Mouse (Mus musculus) hindbrain, embryonic 16.5 days (tissue): ENCODE measurements around the gene Gm26741. TPM values are rescaled to one million over a fixed set of nuclear protein-coding genes. Genes with fewer than 3 reads are reported as not detected.
"Not testable (repeated sequence)": the region's sequence is repeated elsewhere in the genome, so short reads cannot be mapped to it uniquely, and the experiment has no call there.

Source experiments
- ATAC-seq: fragments of 200-750 bp; cut with Nextera tagmentation; 2 replicates; pipeline ENCODE4 v1.8.0; 2017; ENCODE audit warnings: moderate TSS enrichment, moderate library complexity
- H3K27ac ChIP-seq: fragments of 300-500 bp; sonication (generic); 2 replicates; pipeline ENCODE4 v1.5.1; 2014; ENCODE audit warnings: low read depth, mild to moderate bottlenecking, control low read depth, low read length, moderate library complexity
- H3K27me3 ChIP-seq: fragments of 300-500 bp; sonication (generic); replicated peaks from 2 replicates; pipeline ENCODE4 v1.6.1; 2014; ENCODE audit warnings: low read length; ENCODE audit not compliant: control insufficient read depth, insufficient read depth
- H3K36me3 ChIP-seq: fragments of 300-500 bp; sonication (generic); 2 replicates; pipeline ENCODE4 v1.6.1; 2014; ENCODE audit warnings: mild to moderate bottlenecking, low read length, moderate library complexity, mixed read lengths; ENCODE audit not compliant: control insufficient read depth, insufficient read depth
- H3K4me1 ChIP-seq: fragments of 300-500 bp; sonication (generic); 2 replicates; pipeline ENCODE4 v1.6.1; 2014; ENCODE audit warnings: low read depth, low read length; ENCODE audit not compliant: control insufficient read depth, insufficient read depth
- H3K4me2 ChIP-seq: fragments of 300-500 bp; sonication (generic); 2 replicates; pipeline ENCODE4 v1.6.1; 2014; ENCODE audit warnings: mild to moderate bottlenecking, low read length, control low read depth, moderate library complexity
- H3K4me3 ChIP-seq: fragments of 300-500 bp; sonication (generic); 2 replicates; pipeline ENCODE4 v1.5.1; 2014; ENCODE audit warnings: mild to moderate bottlenecking, low read length, control low read depth, moderate library complexity
- H3K9ac ChIP-seq: fragments of 300-500 bp; sonication (generic); 2 replicates; pipeline ENCODE4 v1.6.1; 2014; ENCODE audit warnings: low read depth, mild to moderate bottlenecking, control low read depth, low read length, moderate library complexity
- H3K9me3 ChIP-seq: fragments of 300-500 bp; sonication (generic); 2 replicates; pipeline ENCODE4 v1.6.1; 2014; ENCODE audit warnings: mild to moderate bottlenecking, low read length, moderate library complexity; ENCODE audit not compliant: control insufficient read depth
- WGBS: fragments of 180-500 bp; shearing (Covaris S2); extraction: QIAGEN DNeasy Blood & Tissue Kit; methylation state at CpG from one replicate; pipeline ENCODE4 v1.1.7; 2014; 5-methylcytosine and 5-hydroxymethylcytosine counted together
- polyA plus RNA-seq: library from polyadenylated mRNA; unstranded; fragments of >200 nt; fragmentation: Nextera tagmentation; extraction: Ambion mirVana; gene quantifications from 2 replicates; pipeline ENCODE4 v1.2.1, GENCODE M21; 2015

Gm26741 gene
- polyA plus RNA-seq: not detected in 2 replicates

DNA sequence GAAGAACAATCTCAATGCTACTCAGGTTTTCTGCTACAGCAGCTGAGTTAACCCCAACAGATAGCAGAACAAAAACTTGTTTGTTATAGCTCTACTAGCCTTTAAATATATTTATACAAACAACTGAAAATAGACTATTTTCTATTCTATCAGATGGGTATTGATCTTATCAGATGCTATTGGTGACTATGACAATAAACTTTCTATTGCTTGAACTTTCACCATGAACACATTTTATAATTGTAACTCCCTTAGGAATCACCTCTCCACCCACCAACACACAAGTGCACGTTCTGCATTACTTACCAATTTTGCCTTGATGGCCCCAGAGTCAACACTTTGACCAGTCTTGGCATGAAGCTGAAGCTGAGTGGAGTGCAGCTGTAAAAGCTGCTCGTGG is at the start of gene Gm26741:
Gene Gm26741 (plus strand): TSS at position 301 of the 400 bp plus-strand sequence.
- Histone ChIP-seq H3K4me3 (no peak within 1 kb of the TSS), H3K9me3 (no peaks in the 10 kb centered on the region), H3K4me2 (no peak within 1 kb of the TSS), H3K4me1 (no peaks in the 10 kb centered on the region), H3K27me3 (no peaks in the 10 kb centered on the region), H3K9ac (no peak within 1 kb of the TSS), H3K36me3 (peaks cover 2% of the 10 kb centered on the region; the same call in 1 of the 2 replicates), H3K27ac (no peak within 1 kb of the TSS)
- WGBS: 79% methylated on average over 2 of the region's 2 CpGs
- no peak for ATAC-seq

DNA sequence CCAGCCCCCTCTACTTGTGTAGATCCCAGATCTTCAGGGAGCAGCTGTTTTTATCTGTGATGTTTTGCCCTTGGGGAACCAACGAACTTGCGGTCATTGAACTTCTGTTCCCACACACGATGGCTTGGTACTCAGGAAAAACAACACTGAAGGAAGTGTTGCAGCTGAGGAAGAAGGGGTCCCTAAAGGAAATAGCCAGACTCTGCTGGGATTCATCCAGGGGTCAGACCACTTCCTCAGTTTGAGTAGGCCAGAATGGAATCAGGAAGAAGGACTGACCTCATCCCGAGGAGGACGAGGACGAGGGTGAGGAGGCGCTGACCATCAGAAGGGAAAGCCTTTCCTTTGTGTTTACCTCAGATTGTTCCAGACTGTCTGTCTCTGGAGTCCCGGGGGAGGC is 49.4 kb upstream of the Gm26741 start:
- ATAC-seq: no peak
- Histone ChIP-seq H3K27ac (no peak overlapping the region), H3K36me3 (peaks cover 2% of the 10 kb centered on the region; the same call in 1 of the 2 replicates), H3K9ac (no peak overlapping the region), H3K4me3 (no peak overlapping the region), H3K27me3 (no peaks in the 10 kb centered on the region), H3K4me2 (no peak overlapping the region), H3K4me1 (no peaks in the 10 kb centered on the region), H3K9me3 (no peaks in the 10 kb centered on the region)
- 84% methylated on average over 8 of the region's 8 CpGs for WGBS

DNA sequence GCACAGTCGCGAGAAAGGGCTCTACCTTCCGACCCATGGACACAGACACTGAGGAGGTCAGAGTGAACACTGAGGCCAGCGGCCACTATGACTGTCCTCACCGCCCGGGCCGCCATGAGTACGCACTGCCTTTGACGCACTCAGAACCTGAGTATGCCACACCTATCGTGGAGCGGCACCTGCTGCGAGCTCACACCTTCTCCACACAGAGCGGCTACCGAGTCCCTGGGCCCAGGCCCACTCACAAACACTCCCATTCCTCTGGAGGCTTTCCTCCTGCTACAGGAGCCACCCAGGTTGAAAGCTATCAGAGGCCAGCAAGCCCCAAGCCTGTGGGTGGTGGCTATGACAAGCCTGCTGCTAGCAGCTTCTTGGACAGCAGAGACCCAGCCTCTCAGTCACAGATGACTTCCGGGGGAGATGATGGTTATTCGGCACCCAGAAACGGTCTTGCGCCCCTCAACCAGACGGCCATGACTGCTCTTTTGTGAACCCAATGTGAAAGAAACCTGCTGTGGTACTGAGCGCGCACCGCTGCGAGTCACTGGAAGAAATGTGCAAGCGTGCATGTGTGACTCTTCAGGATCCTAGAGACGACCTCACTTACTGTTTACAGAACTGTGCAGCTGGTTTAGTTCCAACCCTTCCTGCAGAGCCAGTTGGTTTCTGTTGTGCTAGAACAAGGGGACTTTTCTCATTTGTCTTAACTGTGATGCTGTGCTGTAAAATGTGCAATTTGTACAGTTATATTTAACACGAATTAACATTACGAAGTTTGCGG is 38.9 kb upstream of the Gm26741 start:
- 91% methylated on average over 28 of the region's 28 CpGs for WGBS
- Histone ChIP-seq H3K9ac (no peak overlapping the region), H3K4me2 (no peak overlapping the region), H3K27ac (no peak overlapping the region), H3K9me3 (no peaks in the 10 kb centered on the region), H3K27me3 (no peaks in the 10 kb centered on the region), H3K4me1 (no peaks in the 10 kb centered on the region), H3K36me3 (0 out of 2 replicates have a peak, but pooled peaks cover 4% of the 10 kb centered on the region), H3K4me3 (no peak overlapping the region)
- ATAC-seq: no peak

DNA sequence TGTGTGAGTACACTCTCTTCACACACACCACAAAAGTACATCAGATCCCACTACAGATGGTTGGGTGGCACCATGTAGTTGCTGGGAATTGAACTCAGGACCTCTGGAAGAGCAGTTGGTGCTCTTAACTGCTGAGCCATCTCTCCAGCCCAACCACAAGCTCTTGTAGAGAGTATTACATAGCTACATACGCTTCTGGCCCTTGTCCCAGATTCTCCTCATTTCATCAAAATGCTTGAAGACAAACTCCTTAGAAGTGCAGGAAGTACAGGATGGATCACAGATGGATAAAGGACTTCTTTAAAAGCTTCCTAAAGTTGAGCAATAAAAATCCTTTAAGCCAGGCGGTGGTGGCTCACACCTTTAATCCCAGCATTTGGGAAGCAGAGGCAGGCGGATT is 36.6 kb upstream of the Gm26741 start:
- Histone ChIP-seq H3K4me1 (no peaks in the 10 kb centered on the region), H3K4me3 (no peak overlapping the region), H3K27ac (no peak overlapping the region), H3K9me3 (no peaks in the 10 kb centered on the region), H3K9ac (no peak overlapping the region), H3K27me3 (no peaks in the 10 kb centered on the region), H3K4me2 (no peak overlapping the region), H3K36me3 (0 out of 2 replicates have a peak, but pooled peaks cover 4% of the 10 kb centered on the region)
- no peak for ATAC-seq
- 96% methylated on average over 3 of the region's 3 CpGs for WGBS

GRCm38 (mm10) chr10:52331007-52331406 is 27.6 kb upstream of the Gm26741 start:
- Histone ChIP-seq H3K4me3 (no peak overlapping the region), H3K4me2 (no peak overlapping the region), H3K27ac (no peak overlapping the region), H3K36me3 (peaks cover 3% of the 10 kb centered on the region; the same call in 1 of the 2 replicates), H3K9me3 (no peaks in the 10 kb centered on the region), H3K4me1 (no peaks in the 10 kb centered on the region), H3K9ac (no peak overlapping the region), H3K27me3 (no peaks in the 10 kb centered on the region)
- WGBS: 6% methylated on average over 1 of the region's 1 CpGs
- ATAC-seq: no peak

- 91% methylated on average over 4 of the region's 4 CpGs for WGBS
- not testable (repeated sequence) for H3K4me1 ChIP-seq, H3K9me3 ChIP-seq, H3K27me3 ChIP-seq, H3K9ac ChIP-seq, ATAC-seq, H3K4me3 ChIP-seq, H3K27ac ChIP-seq, H3K4me2 ChIP-seq
- peaks cover 18% of the 10 kb centered on the region for H3K36me3 ChIP-seq
These were observed 15.2 kb upstream of the Gm26741 start for GRCm38 (mm10) chr10:52343324-52343723.

DNA sequence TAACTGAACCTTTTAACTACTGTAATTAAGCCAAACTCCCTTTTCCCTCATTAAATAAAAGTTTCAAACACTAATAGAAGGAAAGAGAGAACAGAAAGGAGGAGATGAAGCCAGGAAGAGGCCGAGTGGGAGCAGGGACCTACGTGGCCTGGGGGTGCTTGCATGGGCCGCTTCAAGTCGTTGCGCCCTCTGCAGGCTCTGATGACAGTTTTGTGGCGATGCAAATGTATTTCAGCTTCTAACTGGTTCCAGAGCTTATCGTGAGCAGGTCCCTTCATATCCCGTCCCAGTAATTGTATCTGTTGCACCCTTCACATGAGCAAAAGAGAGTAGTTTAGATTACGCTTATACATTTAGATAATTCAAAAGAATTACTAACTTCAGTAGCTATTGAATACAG is 5.4 kb upstream of the Gm26741 start:
- 69% methylated on average over 9 of the region's 9 CpGs for WGBS
- H3K36me3 ChIP-seq: peaks cover 16% of the 10 kb centered on the region
- no peaks in the 10 kb centered on the region for H3K27me3 ChIP-seq
- H3K4me3 ChIP-seq: no peak overlapping the region
- no peaks in the 10 kb centered on the region for H3K9me3 ChIP-seq
- H3K9ac ChIP-seq: no peak overlapping the region
- H3K4me2 ChIP-seq: no peak overlapping the region
- H3K27ac ChIP-seq: no peak overlapping the region
- no peak for ATAC-seq
- no peaks in the 10 kb centered on the region for H3K4me1 ChIP-seq

- no peaks in the 10 kb centered on the region for H3K27me3 ChIP-seq
- 97% methylated on average over 4 of the region's 4 CpGs for WGBS
- ATAC-seq: no peak
These were observed 1.7 kb downstream of the Gm26741 start for GRCm38 (mm10) chr10:52360241-52360735.

DNA sequence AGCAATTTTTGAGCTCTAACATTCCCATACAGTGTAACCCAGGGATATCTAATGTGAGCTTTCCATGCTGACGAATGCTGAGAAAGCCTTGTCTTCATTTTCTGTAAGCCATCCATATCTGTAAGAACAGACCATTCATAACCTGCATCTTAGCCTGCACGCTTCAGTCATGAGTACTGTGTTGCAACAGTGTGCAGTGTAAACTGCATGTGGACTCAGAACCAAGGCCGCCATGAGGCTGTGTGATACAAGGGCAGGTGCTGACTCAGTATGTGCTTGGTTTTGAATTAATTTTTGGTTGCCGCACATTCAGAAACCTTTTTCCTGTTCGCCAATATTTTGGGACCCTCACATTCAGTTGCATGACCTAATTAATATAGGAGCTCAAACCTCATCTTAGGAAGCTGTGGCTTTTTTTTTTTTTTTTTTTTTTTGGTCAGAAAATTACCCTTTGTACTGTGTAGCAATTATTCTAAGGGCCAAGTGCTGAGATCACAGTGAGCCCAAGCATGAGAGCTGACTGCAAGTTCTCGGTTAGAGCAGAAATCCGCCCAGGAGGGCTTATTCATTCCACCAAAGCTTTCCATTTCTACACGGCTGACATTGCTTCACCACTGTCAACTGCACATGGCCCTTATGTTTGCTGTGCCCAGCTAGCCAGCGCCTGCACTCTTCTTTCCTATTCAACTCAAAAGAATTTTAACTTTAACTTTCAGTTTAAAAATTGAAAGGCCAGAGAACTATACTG is 2.5 kb downstream of the Gm26741 start:
- WGBS: 91% methylated on average over 9 of the region's 9 CpGs

More at GRCm38 (mm10) chr10:52360241-52360735, 1.7 kb downstream of the Gm26741 start:
- H3K4me1 ChIP-seq: no peaks in the 10 kb centered on the region
- H3K4me2 ChIP-seq: no peak overlapping the region
- no peaks in the 10 kb centered on the region for H3K9me3 ChIP-seq
- H3K4me3 ChIP-seq: no peak overlapping the region
- H3K9ac ChIP-seq: no peak overlapping the region
- no peak overlapping the region for H3K27ac ChIP-seq
- peaks cover 2% of the 10 kb centered on the region; the same call in 1 of the 2 replicates for H3K36me3 ChIP-seq

More for the DNA sequence above, 2.5 kb downstream of the Gm26741 start:
- ATAC-seq: no peak
- Histone ChIP-seq H3K4me1 (no peaks in the 10 kb centered on the region), H3K9me3 (no peaks in the 10 kb centered on the region), H3K4me3 (no peak overlapping the region), H3K27me3 (no peaks in the 10 kb centered on the region), H3K27ac (no peak overlapping the region), H3K36me3 (peaks cover 2% of the 10 kb centered on the region; the same call in 1 of the 2 replicates), H3K9ac (no peak overlapping the region), H3K4me2 (no peak overlapping the region)
